Mouse (Mus musculus) T-helper 2 cell (primary cell): Measurements from ENCODE around the gene Slc39a5.

ENCODE experiments used
- in situ Hi-C: fragments of 300-600 bp; cut with MboI, MseI; formaldehyde crosslinking; loops from one replicate; pipeline ENCODE4 v1.15.1; 2025; ENCODE audit warnings: high pct_unique_total_duplicates

The Slc39a5 gene

GRCm38 (mm10) chr10:128401056-128401455, at the start of gene Slc39a5:
Slc39a5 (minus strand) TSS chr10:128401229.
- in situ Hi-C loops = loop anchor here (10.0 kb wide), 1 partner anchor 54 kb away; the partner anchor contains the start of gene Smarcc2

GRCm38 (mm10) chr10:128445407-128445806, 44.4 kb upstream of the Slc39a5 start:
- in situ Hi-C loops = no loop called here

- in situ Hi-C loops = no loop called here
Observed at GRCm38 (mm10) chr10:128444354-128444753, 43.3 kb upstream of the Slc39a5 start.

GRCm38 (mm10) chr10:128442718-128443117, 41.7 kb upstream of the Slc39a5 start:
- in situ Hi-C loops = no loop called here

GRCm38 (mm10) chr10:128441324-128442119, 40.5 kb upstream of the Slc39a5 start:
- in situ Hi-C loops = no loop called here

GRCm38 (mm10) chr10:128440407-128440806, 39.4 kb upstream of the Slc39a5 start:
- in situ Hi-C loops = no loop called here

GRCm38 (mm10) chr10:128438675-128439279, 37.7 kb upstream of the Slc39a5 start:
- in situ Hi-C loops = no loop called here

GRCm38 (mm10) chr10:128436376-128436775, 35.3 kb upstream of the Slc39a5 start:
- in situ Hi-C loops = no loop called here

- in situ Hi-C loops = no loop called here
Observed at GRCm38 (mm10) chr10:128435873-128436272, 34.8 kb upstream of the Slc39a5 start.

GRCm38 (mm10) chr10:128435186-128435823, 34.3 kb upstream of the Slc39a5 start:
- in situ Hi-C loops = no loop called here

- in situ Hi-C loops = no loop called here
Observed at GRCm38 (mm10) chr10:128434681-128435080, 33.7 kb upstream of the Slc39a5 start.

GRCm38 (mm10) chr10:128433417-128433816, 32.4 kb upstream of the Slc39a5 start:
- in situ Hi-C loops = no loop called here

- in situ Hi-C loops = no loop called here
Observed at GRCm38 (mm10) chr10:128429454-128429853, 28.4 kb upstream of the Slc39a5 start.

GRCm38 (mm10) chr10:128429052-128429451, 28.0 kb upstream of the Slc39a5 start:
- in situ Hi-C loops = no loop called here

GRCm38 (mm10) chr10:128425260-128425659, 24.2 kb upstream of the Slc39a5 start:
- in situ Hi-C loops = no loop called here

- in situ Hi-C loops = no loop called here
Observed at GRCm38 (mm10) chr10:128424604-128425003, 23.6 kb upstream of the Slc39a5 start.

- in situ Hi-C loops = no loop called here
Observed at GRCm38 (mm10) chr10:128422426-128422825, 21.4 kb upstream of the Slc39a5 start.

GRCm38 (mm10) chr10:128414848-128415247, 13.8 kb upstream of the Slc39a5 start:
- in situ Hi-C loops = no loop called here

GRCm38 (mm10) chr10:128413076-128413475, 12.0 kb upstream of the Slc39a5 start:
- in situ Hi-C loops = no loop called here

- in situ Hi-C loops = no loop called here
Observed at GRCm38 (mm10) chr10:128412558-128412957, 11.5 kb upstream of the Slc39a5 start.

GRCm38 (mm10) chr10:128412055-128412381, 11.0 kb upstream of the Slc39a5 start:
- in situ Hi-C loops = no loop called here

- in situ Hi-C loops = no loop called here
Observed at GRCm38 (mm10) chr10:128411211-128412054, 10.4 kb upstream of the Slc39a5 start, which contains the start of the genes Nabp2 and Rnf41. Nabp2 (minus strand) TSS chr10:128411492. Rnf41 (plus strand) TSS chr10:128411657.
